Mouse (Mus musculus): ENCODE data around the gene Sox5. TPM values are rescaled to one million over a fixed set of nuclear protein-coding genes. Genes with fewer than 3 reads are reported as not detected.

Sox5 gene
- polyA plus RNA-seq, 1 experiment from 2014 or later = 61.5 TPM

GRCm38 (mm10) chr6:144480648-144481528 lies 300.9 kb downstream of the Sox5 start:
- Histone ChIP-seq H3K4me2 (ENCODE audit: low read depth, low read length, severe bottlenecking) (no peak overlapping the region), H3K4me3 (ENCODE audit: low read depth, low read length) (no peak overlapping the region), H3K9ac (ENCODE audit: low read length) (no peak overlapping the region), H3K4me1 (replicated peaks; ENCODE audit: control insufficient read depth, insufficient read depth, low read length) (peaks cover 16% of the 10 kb centered on the region), H3K27me3 (ENCODE audit: control insufficient read depth, insufficient read depth, low read length) (peaks cover 6% of the 10 kb centered on the region; the same call in 1 of the 2 replicates), H3K9me3 (ENCODE audit: control insufficient read depth, low read length) (no peaks in the 10 kb centered on the region; the same call in 1 of the 2 replicates), H3K36me3 (ENCODE audit: control insufficient read depth, insufficient read depth, low read length) (no peaks in the 10 kb centered on the region), H3K27ac (ENCODE audit: low read depth, low read length) (peak overlapping the region; percentile 62)
- ATAC-seq (replicated peaks; ENCODE audit: low FRiP score) (peak; percentile 95), DNase-seq (ENCODE audit: low spot score) (peak; percentile 83)
- WGBS = 7% methylated on average over 5 of the region's 5 CpGs

DNA sequence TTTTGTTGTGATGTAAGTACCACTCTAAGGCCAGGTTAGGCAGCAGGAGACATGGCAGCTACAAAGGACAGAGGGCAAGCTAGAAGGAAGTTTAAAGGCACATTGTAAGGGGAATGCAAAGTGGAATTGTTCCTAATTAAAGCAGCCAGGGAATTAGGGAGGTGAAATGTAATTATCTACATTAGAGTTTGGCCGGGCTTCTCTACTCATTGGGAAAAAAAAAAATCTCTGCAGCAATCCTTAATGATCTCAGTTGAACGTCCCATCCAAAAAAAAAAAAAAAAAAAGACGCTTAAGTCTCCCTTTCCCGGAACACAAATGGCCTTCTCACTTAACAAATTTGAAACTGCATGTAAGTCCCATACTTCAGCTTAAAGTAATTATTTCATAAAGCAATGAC lies 301.9 kb downstream of the Sox5 start:
- Histone ChIP-seq H3K27me3 (ENCODE audit: control insufficient read depth, insufficient read depth, low read length) (peaks cover 6% of the 10 kb centered on the region; the same call in 1 of the 2 replicates), H3K36me3 (ENCODE audit: control insufficient read depth, insufficient read depth, low read length) (no peaks in the 10 kb centered on the region), H3K27ac (ENCODE audit: low read depth, low read length) (no peak overlapping the region), H3K4me3 (ENCODE audit: low read depth, low read length) (no peak overlapping the region), H3K4me2 (ENCODE audit: low read depth, low read length, severe bottlenecking) (no peak overlapping the region), H3K9ac (ENCODE audit: low read length) (no peak overlapping the region), H3K9me3 (ENCODE audit: control insufficient read depth, low read length) (no peaks in the 10 kb centered on the region; the same call in 1 of the 2 replicates), H3K4me1 (replicated peaks; ENCODE audit: control insufficient read depth, insufficient read depth, low read length) (peaks cover 16% of the 10 kb centered on the region)
- 10% methylated on average over 4 of the region's 4 CpGs for WGBS
- no peak for DNase-seq (ENCODE audit: low spot score)
- no peak for ATAC-seq (replicated peaks; ENCODE audit: low FRiP score)

- Histone ChIP-seq H3K4me2 (ENCODE audit: low read depth, low read length, severe bottlenecking) (no peak overlapping the region), H3K9me3 (ENCODE audit: control insufficient read depth, low read length) (no peaks in the 10 kb centered on the region; the same call in 1 of the 2 replicates), H3K36me3 (ENCODE audit: control insufficient read depth, insufficient read depth, low read length) (no peaks in the 10 kb centered on the region), H3K4me3 (ENCODE audit: low read depth, low read length) (no peak overlapping the region), H3K27ac (ENCODE audit: low read depth, low read length) (no peak overlapping the region), H3K27me3 (ENCODE audit: control insufficient read depth, insufficient read depth, low read length) (no peaks in the 10 kb centered on the region), H3K4me1 (replicated peaks; ENCODE audit: control insufficient read depth, insufficient read depth, low read length) (peaks cover 14% of the 10 kb centered on the region), H3K9ac (ENCODE audit: low read length) (no peak overlapping the region)
- no peak for DNase-seq (ENCODE audit: low spot score)
- ATAC-seq (replicated peaks; ENCODE audit: low FRiP score) = no peak
- WGBS = 66% methylated on average over 16 of the region's 16 CpGs
Measured at GRCm38 (mm10) chr6:144477287-144478064, 304.3 kb downstream of the Sox5 start.

DNA sequence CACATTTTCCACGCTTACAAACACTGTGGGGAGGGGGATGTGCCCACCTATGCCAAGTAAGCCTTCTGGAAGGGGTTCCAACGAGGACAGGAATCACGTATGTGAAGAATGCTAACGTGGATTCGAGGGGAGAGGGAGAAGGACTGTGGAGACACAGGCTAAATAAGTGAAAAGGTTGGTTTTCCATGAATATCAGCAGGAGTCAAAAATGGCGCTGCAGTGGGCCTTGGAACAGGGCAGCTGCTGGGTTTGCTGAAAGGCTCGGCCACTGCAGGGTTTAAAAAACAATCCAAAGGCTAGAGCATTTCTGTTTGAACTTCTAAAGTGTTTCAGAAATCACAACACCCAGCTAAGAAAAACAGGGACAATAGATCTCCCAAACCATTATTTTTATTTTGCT lies 308.3 kb downstream of the Sox5 start:
- no peaks in the 10 kb centered on the region for H3K36me3 ChIP-seq (ENCODE audit: control insufficient read depth, insufficient read depth, low read length)
- H3K9ac ChIP-seq (ENCODE audit: low read length) = no peak overlapping the region
- no peak overlapping the region for H3K27ac ChIP-seq (ENCODE audit: low read depth, low read length)
- no peak overlapping the region for H3K4me2 ChIP-seq (ENCODE audit: low read depth, low read length, severe bottlenecking)
- H3K4me1 ChIP-seq (replicated peaks; ENCODE audit: control insufficient read depth, insufficient read depth, low read length) = no peaks in the 10 kb centered on the region; the same call in 1 of the 2 replicates
- ATAC-seq (replicated peaks; ENCODE audit: low FRiP score) (no peak), DNase-seq (ENCODE audit: low spot score) (no peak)
- H3K4me3 ChIP-seq (ENCODE audit: low read depth, low read length) = no peak overlapping the region
- H3K9me3 ChIP-seq (ENCODE audit: control insufficient read depth, low read length) = no peaks in the 10 kb centered on the region; the same call in 1 of the 2 replicates
- WGBS = 68% methylated on average over 7 of the region's 7 CpGs
- no peaks in the 10 kb centered on the region for H3K27me3 ChIP-seq (ENCODE audit: control insufficient read depth, insufficient read depth, low read length)

- Histone ChIP-seq H3K27ac (ENCODE audit: low read depth, low read length) (no peak overlapping the region), H3K4me2 (ENCODE audit: low read depth, low read length, severe bottlenecking) (no peak overlapping the region), H3K27me3 (ENCODE audit: control insufficient read depth, insufficient read depth, low read length) (no peaks in the 10 kb centered on the region), H3K4me3 (ENCODE audit: low read depth, low read length) (no peak overlapping the region), H3K9me3 (ENCODE audit: control insufficient read depth, low read length) (no peaks in the 10 kb centered on the region; the same call in 1 of the 2 replicates), H3K36me3 (ENCODE audit: control insufficient read depth, insufficient read depth, low read length) (no peaks in the 10 kb centered on the region), H3K9ac (ENCODE audit: low read length) (no peak overlapping the region), H3K4me1 (replicated peaks; ENCODE audit: control insufficient read depth, insufficient read depth, low read length) (no peaks in the 10 kb centered on the region; the same call in 1 of the 2 replicates)
- no peak for DNase-seq (ENCODE audit: low spot score)
- WGBS = 86% methylated on average over 14 of the region's 14 CpGs
- no peak for ATAC-seq (replicated peaks; ENCODE audit: low FRiP score)
Measured at GRCm38 (mm10) chr6:144472089-144472900, 309.5 kb downstream of the Sox5 start.

GRCm38 (mm10) chr6:144466711-144467110 lies 315.1 kb downstream of the Sox5 start:
- no peak for ATAC-seq (replicated peaks; ENCODE audit: low FRiP score)
- H3K4me2 ChIP-seq (ENCODE audit: low read depth, low read length, severe bottlenecking) = no peak overlapping the region

DNA sequence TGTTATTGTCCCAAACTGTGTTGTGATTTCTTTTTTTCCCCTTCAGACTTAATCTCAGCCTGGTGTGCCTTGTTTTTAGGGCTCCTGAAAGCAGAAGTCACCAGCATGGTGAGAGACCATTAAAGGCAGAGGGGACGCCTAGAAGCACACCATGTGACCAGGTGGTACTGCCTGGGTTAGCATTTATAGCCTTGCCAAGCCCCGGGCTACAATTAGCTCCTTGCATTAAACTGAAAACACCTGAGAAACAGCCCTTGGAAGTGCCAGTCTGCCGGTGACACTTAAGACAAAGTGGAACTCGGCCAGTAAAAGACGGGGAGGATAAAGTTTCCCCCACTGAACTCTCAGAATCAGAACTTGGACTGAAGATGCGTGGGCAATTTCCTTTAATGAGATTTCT lies 318.1 kb downstream of the Sox5 start:
- 78% methylated on average over 6 of the region's 6 CpGs for WGBS
- Histone ChIP-seq H3K27ac (ENCODE audit: low read depth, low read length) (no peak overlapping the region), H3K27me3 (ENCODE audit: control insufficient read depth, insufficient read depth, low read length) (no peaks in the 10 kb centered on the region), H3K36me3 (ENCODE audit: control insufficient read depth, insufficient read depth, low read length) (no peaks in the 10 kb centered on the region), H3K4me3 (ENCODE audit: low read depth, low read length) (no peak overlapping the region), H3K4me1 (replicated peaks; ENCODE audit: control insufficient read depth, insufficient read depth, low read length) (no peaks in the 10 kb centered on the region), H3K9ac (ENCODE audit: low read length) (no peak overlapping the region), H3K4me2 (ENCODE audit: low read depth, low read length, severe bottlenecking) (no peak overlapping the region), H3K9me3 (ENCODE audit: control insufficient read depth, low read length) (no peaks in the 10 kb centered on the region)
- ATAC-seq (replicated peaks; ENCODE audit: low FRiP score) (no peak), DNase-seq (ENCODE audit: low spot score) (no peak)

More at GRCm38 (mm10) chr6:144466711-144467110, 315.1 kb downstream of the Sox5 start:
- no peak overlapping the region for H3K9ac ChIP-seq (ENCODE audit: low read length)
- H3K36me3 ChIP-seq (ENCODE audit: control insufficient read depth, insufficient read depth, low read length) = no peaks in the 10 kb centered on the region
- 82% methylated on average over 15 of the region's 15 CpGs for WGBS
- H3K9me3 ChIP-seq (ENCODE audit: control insufficient read depth, low read length) = no peaks in the 10 kb centered on the region
- no peaks in the 10 kb centered on the region for H3K27me3 ChIP-seq (ENCODE audit: control insufficient read depth, insufficient read depth, low read length)
- no peak overlapping the region for H3K4me3 ChIP-seq (ENCODE audit: low read depth, low read length)
- no peak for DNase-seq (ENCODE audit: low spot score)
- H3K27ac ChIP-seq (ENCODE audit: low read depth, low read length) = no peak overlapping the region
- H3K4me1 ChIP-seq (replicated peaks; ENCODE audit: control insufficient read depth, insufficient read depth, low read length) = no peaks in the 10 kb centered on the region

- no peak for DNase-seq (ENCODE audit: low spot score)
- no peaks in the 10 kb centered on the region for H3K4me1 ChIP-seq (replicated peaks; ENCODE audit: control insufficient read depth, insufficient read depth, low read length)
- ATAC-seq (replicated peaks; ENCODE audit: low FRiP score) = no peak
- H3K27ac ChIP-seq (ENCODE audit: low read depth, low read length) = no peak overlapping the region
- 92% methylated on average over 5 of the region's 5 CpGs for WGBS
- H3K9me3 ChIP-seq (ENCODE audit: control insufficient read depth, low read length) = no peaks in the 10 kb centered on the region
- no peak overlapping the region for H3K9ac ChIP-seq (ENCODE audit: low read length)
- H3K27me3 ChIP-seq (ENCODE audit: control insufficient read depth, insufficient read depth, low read length) = no peaks in the 10 kb centered on the region
- H3K36me3 ChIP-seq (ENCODE audit: control insufficient read depth, insufficient read depth, low read length) = no peaks in the 10 kb centered on the region
- H3K4me2 ChIP-seq (ENCODE audit: low read depth, low read length, severe bottlenecking) = no peak overlapping the region
- no peak overlapping the region for H3K4me3 ChIP-seq (ENCODE audit: low read depth, low read length)
Measured at GRCm38 (mm10) chr6:144463274-144463673, 318.5 kb downstream of the Sox5 start.

All from forebrain, embryonic 11.5 days (tissue).